Mouse (Mus musculus) testis, adult 2 months (tissue): ENCODE results near the gene Draxin.

ENCODE experiments used
- CTCF ChIP-seq: fragments of 200-500 bp; IDR thresholded peaks from 2 replicates; pipeline ENCODE4 v1.5.1; 2012; ENCODE audit warnings: low read depth, mild to moderate bottlenecking, inconsistent platforms, low read length, moderate library complexity; ENCODE audit not compliant: control insufficient read depth, insufficient read depth, insufficient replicate concordance
- POLR2A ChIP-seq: fragments of 200-500 bp; IDR thresholded peaks from 2 replicates; pipeline ENCODE4 v1.6.1; 2012; ENCODE audit warnings: low read depth, mild to moderate bottlenecking, inconsistent platforms, low read length, moderate library complexity; ENCODE audit not compliant: control insufficient read depth

GRCm38 (mm10) chr4:148058993-148059392 lies 71.5 kb downstream of the Draxin start:
- no peak for TF ChIP-seq POLR2A
- no peak for TF ChIP-seq CTCF
